In the genomic region with DNA sequence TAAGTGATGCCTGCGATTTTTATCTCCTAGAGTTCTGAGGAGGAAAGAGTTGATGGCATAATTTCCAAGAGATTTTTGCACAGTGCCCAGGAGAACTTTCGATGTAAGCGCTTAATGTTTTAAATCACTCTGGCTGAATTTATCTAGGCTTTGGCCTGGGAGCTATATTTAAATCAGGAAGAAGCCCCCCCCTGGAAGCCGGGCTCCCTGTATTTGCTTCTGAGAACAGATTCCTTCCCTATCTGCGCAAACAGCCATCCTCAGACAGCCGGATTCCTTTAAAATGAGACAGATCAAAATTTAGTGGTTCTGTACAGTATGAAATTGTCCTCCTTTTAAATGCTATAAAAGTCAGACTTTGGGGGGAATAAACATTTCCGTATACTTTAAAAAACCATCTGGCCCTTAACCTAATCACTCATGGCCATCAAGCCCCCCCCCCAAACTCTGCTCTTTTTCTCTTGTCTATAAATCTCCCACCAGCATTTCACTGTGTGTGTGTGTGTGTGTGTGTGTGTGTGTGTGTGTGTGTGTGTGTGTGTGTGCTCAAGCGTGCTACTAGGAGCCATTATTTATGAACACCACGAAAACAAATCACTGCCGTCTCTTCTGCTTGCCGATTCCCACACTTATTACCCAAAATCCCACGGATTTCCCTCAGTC, we compare ENCODE assay signal across 8 mouse cellular contexts. TPM values are rescaled to one million over a fixed set of nuclear protein-coding genes. Genes with fewer than 3 reads are reported as not detected.
DNase-seq lines count a peak whose midpoint lies in the region; ATAC-seq and TF ChIP-seq lines count a peak whose summit lies in the region.

No protein-coding gene starts in this region.

- intact Hi-C loops in heart, adult 2 months (cut with DNase I), result loop anchor here (2.0 to 10.0 kb wide), 2 partner anchors 25 to 135 kb away; no protein-coding TSS in a partner anchor
- intact Hi-C loops in heart, postnatal 36 days (cut with DNase I), result loop anchor here (2.0 to 10.0 kb wide), 3 partner anchors 27 to 135 kb away; no protein-coding TSS in a partner anchor
- intact Hi-C loops in left cerebral cortex, postnatal 14 days (cut with DNase I), result no loop called here
- intact Hi-C loops in gastrocnemius, postnatal 36 days (cut with DNase I), result no loop called here

- H3K79me2 ChIP-seq in heart, adult 2 months (replicated peaks; ENCODE audit: control insufficient read depth, insufficient read depth, low read length), result no peaks in the 10 kb centered on the region

- TF ChIP-seq EP300 in heart, adult 2 months (IDR thresholded peaks at IDR 0.05; ENCODE audit: insufficient read depth, low read depth, low read length), result no peak

- H3K9ac ChIP-seq in heart, adult 2 months (ENCODE audit: low read depth, low read length), result no peak overlapping the region
- H3K9ac ChIP-seq in forebrain, embryonic 11.5 days (ENCODE audit: low read length), result no peak overlapping the region
- no peak overlapping the region for H3K9ac ChIP-seq in kidney, postnatal 0 days (ENCODE audit: low read depth, low read length)
- no peak overlapping the region for H3K9ac ChIP-seq in midbrain, embryonic 15.5 days

- DNase-seq in heart, adult 2 months, result no peak
- no peak for DNase-seq in heart, postnatal 36 days
- no peak for DNase-seq in forebrain, embryonic 11.5 days (ENCODE audit: low spot score)
- peak; percentile 89 for DNase-seq in kidney, postnatal 0 days (ENCODE audit: low spot score)
- DNase-seq in right cerebral cortex, postnatal 25 days, result no peak
- DNase-seq in left cerebral cortex, postnatal 14 days (ENCODE audit: low spot score in 2 of 2), result no peak
- no peak for DNase-seq in gastrocnemius, postnatal 36 days

- H3K4me3 ChIP-seq in heart, adult 2 months, result no peak overlapping the region; the same call in 1 of the 2 replicates
- peak overlapping the region; percentile 5; the same call in 1 of the 2 replicates for H3K4me3 ChIP-seq in forebrain, embryonic 11.5 days (ENCODE audit: low read depth, low read length)
- H3K4me3 ChIP-seq in kidney, postnatal 0 days (replicated peaks; ENCODE audit: low read depth, low read length), result peak overlapping the region; percentile 65
- H3K4me3 ChIP-seq in midbrain, embryonic 15.5 days, result peak overlapping the region; percentile 81

- H3K27ac ChIP-seq in heart, adult 2 months, result peak overlapping the region; percentile 58
- H3K27ac ChIP-seq in forebrain, embryonic 11.5 days (ENCODE audit: low read depth, low read length), result no peak overlapping the region
- H3K27ac ChIP-seq in kidney, postnatal 0 days, result peak overlapping the region; percentile 84
- no peak overlapping the region for H3K27ac ChIP-seq in midbrain, embryonic 15.5 days

- WGBS in heart, adult 2 months, result 49% methylated on average over 12 of the region's 12 CpGs
- 64% methylated on average over 12 of the region's 12 CpGs for WGBS in forebrain, embryonic 11.5 days
- WGBS in kidney, postnatal 0 days, result 28% methylated on average over 12 of the region's 12 CpGs
- WGBS in midbrain, embryonic 15.5 days, result 47% methylated on average over 12 of the region's 12 CpGs

- H3K27me3 ChIP-seq in heart, adult 2 months (ENCODE audit: control insufficient read depth, insufficient read depth, low read length), result no peaks in the 10 kb centered on the region; the same call in 1 of the 2 replicates
- H3K27me3 ChIP-seq in forebrain, embryonic 11.5 days (ENCODE audit: control insufficient read depth, insufficient read depth, low read length), result peaks cover 2% of the 10 kb centered on the region; the same call in 1 of the 2 replicates
- peaks cover 4% of the 10 kb centered on the region; the same call in 1 of the 2 replicates for H3K27me3 ChIP-seq in kidney, postnatal 0 days (ENCODE audit: insufficient read depth, low read length)
- peaks cover 4% of the 10 kb centered on the region for H3K27me3 ChIP-seq in midbrain, embryonic 15.5 days (replicated peaks)

- ATAC-seq in forebrain, embryonic 11.5 days (replicated peaks; ENCODE audit: low FRiP score), result no peak
- no peak for ATAC-seq in kidney, postnatal 0 days (replicated peaks; ENCODE audit: low FRiP score, low read depth)
- ATAC-seq in midbrain, embryonic 15.5 days (replicated peaks), result no peak

- H3K4me1 ChIP-seq in heart, adult 2 months (ENCODE audit: control insufficient read depth, insufficient read depth, low read length), result no peaks in the 10 kb centered on the region
- peaks cover 4% of the 10 kb centered on the region for H3K4me1 ChIP-seq in forebrain, embryonic 11.5 days (replicated peaks; ENCODE audit: control insufficient read depth, insufficient read depth, low read length)
- peaks cover 5% of the 10 kb centered on the region; the same call in 1 of the 2 replicates for H3K4me1 ChIP-seq in kidney, postnatal 0 days (replicated peaks; ENCODE audit: insufficient read depth, low read length)
- H3K4me1 ChIP-seq in midbrain, embryonic 15.5 days, result peaks cover 13% of the 10 kb centered on the region

- TF ChIP-seq POLR2A in heart, adult 2 months (IDR thresholded peaks at IDR 0.05; ENCODE audit: insufficient read depth, low read depth, low read length), result no peak

- H3K4me2 ChIP-seq in forebrain, embryonic 11.5 days (ENCODE audit: low read depth, low read length, severe bottlenecking), result peak overlapping the region; percentile 96; the same call in 1 of the 2 replicates
- H3K4me2 ChIP-seq in kidney, postnatal 0 days (ENCODE audit: low read length), result peak overlapping the region; percentile 95
- H3K4me2 ChIP-seq in midbrain, embryonic 15.5 days, result peak overlapping the region; percentile 94

- no peak for TF ChIP-seq CTCF in heart, adult 2 months (IDR thresholded peaks at IDR 0.05)
- no peak for TF ChIP-seq CTCF in kidney, postnatal 0 days (IDR thresholded peaks at IDR 0.05; ENCODE audit: low read depth)

- H3K9me3 ChIP-seq in forebrain, embryonic 11.5 days (ENCODE audit: control insufficient read depth, low read length), result no peaks in the 10 kb centered on the region
- H3K9me3 ChIP-seq in kidney, postnatal 0 days (replicated peaks; ENCODE audit: low read length), result no peaks in the 10 kb centered on the region
- no peaks in the 10 kb centered on the region for H3K9me3 ChIP-seq in midbrain, embryonic 15.5 days

- no peaks in the 10 kb centered on the region for H3K36me3 ChIP-seq in heart, adult 2 months (ENCODE audit: control insufficient read depth, insufficient read depth, low read length)
- no peaks in the 10 kb centered on the region for H3K36me3 ChIP-seq in forebrain, embryonic 11.5 days (ENCODE audit: control insufficient read depth, insufficient read depth, low read length)
- H3K36me3 ChIP-seq in kidney, postnatal 0 days (ENCODE audit: insufficient read depth, low read length), result no peaks in the 10 kb centered on the region
- H3K36me3 ChIP-seq in midbrain, embryonic 15.5 days (replicated peaks), result no peaks in the 10 kb centered on the region

RNA-seq across cellular contexts. Expression of a gene that starts 1.7 kb away (rescaled TPM):
- total RNA-seq in heart, adult 2 months (2021), result 1 to 10 TPM; 2.4 to 3.4 TPM
- polyA plus RNA-seq in heart, adult 2 months (2012; rRNA removed), result 1.7 and 2.1 TPM in 2 replicates
- total RNA-seq in heart, postnatal 36 days (2021), result 1 to 10 TPM; 3.3 to 4.9 TPM
- polyA plus RNA-seq in forebrain, embryonic 11.5 days (2014; fragmentation: Nextera tagmentation; extraction: Ambion mirVana), result 61.5 and 65.1 TPM in 2 replicates
- polyA plus RNA-seq in kidney, postnatal 0 days (2015; fragmentation: Nextera tagmentation; extraction: Ambion mirVana), result 6.1 and 9.3 TPM in 2 replicates
- polyA plus RNA-seq in midbrain, embryonic 15.5 days (2015; fragmentation: Nextera tagmentation; extraction: Ambion mirVana), result 47.5 and 49.3 TPM in 2 replicates
- total RNA-seq in left cerebral cortex, postnatal 14 days (2021), result 10 to 100 TPM; 63.8 to 68.3 TPM
- 1 to 10 TPM; 1.4 to 1.5 TPM for total RNA-seq in gastrocnemius, postnatal 36 days (2021)

Comparison
In these comparisons a context has a peak if more than half of its experiments do, and no peak if none do; other contexts are left out.
1. H3K27ac ChIP-seq: peak in heart, adult 2 months (single experiment) and kidney, postnatal 0 days (single experiment); none in forebrain, embryonic 11.5 days (single experiment) and midbrain, embryonic 15.5 days (single experiment).
2. RNA of a gene that starts 1.7 kb away (total RNA-seq): 63.8 to 68.3 TPM in left cerebral cortex, postnatal 14 days; 3.3 to 4.9 TPM in heart, postnatal 36 days, 2.4 to 3.4 TPM in heart, adult 2 months and 1.4 to 1.5 TPM in gastrocnemius, postnatal 36 days; every median in the first group is over 10 times any median in the second.
3. intact Hi-C loops: an anchor here in heart, adult 2 months (2.0 to 10.0 kb wide) and heart, postnatal 36 days (2.0 to 10.0 kb wide); none called in left cerebral cortex, postnatal 14 days and gastrocnemius, postnatal 36 days.
4. Peak in every context shown above with its lines, with median percentiles within 50 percentile points of each other: H3K4me2 ChIP-seq.